Mouse (Mus musculus): Measurements from ENCODE around the gene Pam.

DNA sequence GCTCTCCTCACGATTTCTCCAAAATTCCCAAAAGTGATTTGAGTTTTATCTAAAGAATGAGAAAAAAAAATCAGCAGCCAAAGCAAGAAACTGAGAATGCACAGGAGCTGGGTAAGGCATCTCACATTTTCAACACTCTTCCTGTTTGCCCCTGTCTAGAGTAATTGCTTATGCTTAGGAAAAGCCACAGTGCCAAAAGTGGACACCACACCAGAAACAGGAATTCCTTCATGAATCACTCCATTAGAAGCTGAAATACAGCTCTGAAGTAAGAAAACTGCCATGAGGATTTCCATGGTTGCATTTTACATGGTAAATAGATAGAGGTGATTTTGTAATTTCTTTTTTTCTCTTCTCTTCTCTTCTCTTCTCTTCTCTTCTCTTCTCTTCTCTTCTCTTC, 36.0 kb downstream of the Pam start:
- TF ChIP-seq CTCF (IDR thresholded peaks at IDR 0.05; ENCODE audit: low read depth): no peak
- TF ChIP-seq EP300 (optimal IDR thresholded peaks at IDR 0.05): no peak

Measured in stomach, postnatal 0 days (tissue).